Mouse (Mus musculus) gonadal fat pad, adult 2 months (tissue): ENCODE measurements around the gene Mta2. TPM values are rescaled to one million over a fixed set of nuclear protein-coding genes. Genes with fewer than 3 reads are reported as not detected.
A peak's percentile ranks its signal among the peaks of the same experiment; 100 is the strongest.
"Not testable (repeated sequence)": the region's sequence is repeated elsewhere in the genome, so short reads cannot be mapped to it uniquely, and the experiment has no call there.

Experiments used
- DNase-seq: peaks from one replicate; pipeline ENCODE4 v3.0.0-alpha.2; 2012; ENCODE audit warnings: low read depth
- polyA plus RNA-seq: library from polyadenylated mRNA; depleted of rRNA; stranded (reverse); fragments of >200 nt; gene quantifications from 2 replicates; pipeline ENCODE4 v1.2.3, GENCODE M21; 2012

The Mta2 gene
- polyA plus RNA-seq, 1 experiment: 21.9 TPM

GRCm38 (mm10) chr19:8967373-8967743, 25.7 kb downstream of the Mta2 start:
- DNase-seq: no peak

GRCm38 (mm10) chr19:8967893-8968292, 26.2 kb downstream of the Mta2 start:
- DNase-seq: no peak

GRCm38 (mm10) chr19:8972491-8972890, 30.8 kb downstream of the Mta2 start:
- not testable (repeated sequence) for DNase-seq

DNA sequence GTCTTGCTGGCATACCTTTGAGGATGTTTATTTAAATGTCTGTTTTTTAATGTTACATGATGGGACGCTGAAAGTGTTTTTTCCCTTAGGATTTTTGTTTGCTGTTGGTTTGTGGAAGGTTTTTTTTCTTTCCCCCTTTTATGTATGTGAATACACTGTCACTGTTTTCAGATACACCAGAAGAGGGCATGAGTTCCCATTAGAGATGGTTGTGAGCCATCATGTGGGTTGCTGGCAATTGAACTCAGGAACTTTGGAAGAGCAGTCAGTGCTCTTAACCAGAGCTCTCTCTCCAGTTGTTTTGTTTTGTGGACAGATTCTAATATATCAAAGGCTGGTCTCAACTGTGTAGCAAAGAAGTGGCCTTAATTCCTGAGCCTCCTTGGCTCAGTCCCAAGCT, 33.0 kb downstream of the Mta2 start:
- no peak for DNase-seq

- no peak for DNase-seq
Measured at GRCm38 (mm10) chr19:8975491-8975890, 33.8 kb downstream of the Mta2 start.

GRCm38 (mm10) chr19:8976535-8976934, 34.9 kb downstream of the Mta2 start:
- DNase-seq: no peak

- DNase-seq: no peak
Measured at GRCm38 (mm10) chr19:8980771-8981170, 39.1 kb downstream of the Mta2 start.

GRCm38 (mm10) chr19:8981450-8982168, 39.9 kb downstream of the Mta2 start:
- DNase-seq: no peak

DNA sequence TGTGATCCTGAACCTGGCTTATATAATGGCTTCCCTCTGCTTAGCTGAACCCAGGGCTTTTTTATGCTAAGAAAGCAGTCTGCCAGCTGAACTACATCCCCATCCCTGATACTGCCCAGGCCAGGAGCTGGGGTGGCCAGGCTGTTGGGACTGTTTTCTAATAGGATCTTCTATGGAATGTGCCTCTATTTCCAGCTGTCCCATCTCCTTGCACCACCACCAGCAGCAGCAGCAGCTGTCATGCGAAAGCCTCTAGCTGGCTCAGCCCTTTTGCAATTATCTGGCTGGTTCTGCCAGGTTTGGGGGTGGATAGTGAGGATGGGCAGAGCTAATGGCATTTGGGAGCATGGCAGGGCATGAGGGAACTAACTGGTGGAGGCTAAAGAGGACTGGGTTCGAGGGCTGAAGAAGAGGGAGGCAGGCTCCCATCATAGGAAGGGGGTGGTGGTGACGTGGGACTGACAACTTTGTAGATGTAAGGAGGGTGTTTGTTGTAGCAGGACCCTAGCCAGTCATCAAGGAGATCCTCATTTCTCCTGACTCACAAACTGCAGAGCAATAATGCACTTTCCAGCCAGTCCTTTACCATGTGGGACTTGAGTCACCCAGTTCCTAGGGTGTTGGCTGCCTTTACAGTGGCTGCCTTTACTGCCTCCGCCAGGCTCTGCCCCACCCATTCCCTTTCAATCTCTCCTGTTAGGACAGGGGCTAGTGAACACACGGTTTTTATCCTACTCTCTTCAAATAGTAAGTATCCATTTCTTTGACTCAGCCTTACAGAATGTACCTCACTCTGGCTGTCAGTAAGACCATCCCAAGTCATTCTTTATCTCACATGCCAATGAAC, 40.9 kb downstream of the Mta2 start:
- no peak for DNase-seq

DNA sequence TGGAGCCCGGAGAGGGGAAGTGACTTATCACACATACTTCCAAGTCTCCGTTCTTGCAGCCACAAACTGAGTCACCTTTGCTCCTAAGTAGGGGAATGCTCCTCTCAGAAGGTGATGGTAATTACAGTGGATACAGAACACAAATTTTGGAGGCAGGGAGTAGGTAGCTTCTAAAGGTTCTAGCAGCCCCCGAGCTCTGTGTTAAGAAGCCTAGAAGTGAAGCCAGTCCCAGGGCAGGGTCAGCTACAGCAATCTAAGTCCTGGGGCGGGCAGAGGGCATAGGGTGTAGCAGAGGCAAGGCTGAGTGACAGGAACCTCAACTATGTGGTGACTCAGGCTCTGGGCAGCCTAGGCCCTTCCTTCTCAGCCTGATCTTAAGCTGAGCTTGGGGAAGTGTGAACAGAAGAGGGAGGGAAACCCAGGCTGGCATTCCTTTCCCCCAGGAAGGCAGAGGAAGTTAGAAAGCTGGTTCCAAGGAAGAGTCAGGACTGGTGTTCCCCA, 41.5 kb downstream of the Mta2 start:
- no peak for DNase-seq

DNA sequence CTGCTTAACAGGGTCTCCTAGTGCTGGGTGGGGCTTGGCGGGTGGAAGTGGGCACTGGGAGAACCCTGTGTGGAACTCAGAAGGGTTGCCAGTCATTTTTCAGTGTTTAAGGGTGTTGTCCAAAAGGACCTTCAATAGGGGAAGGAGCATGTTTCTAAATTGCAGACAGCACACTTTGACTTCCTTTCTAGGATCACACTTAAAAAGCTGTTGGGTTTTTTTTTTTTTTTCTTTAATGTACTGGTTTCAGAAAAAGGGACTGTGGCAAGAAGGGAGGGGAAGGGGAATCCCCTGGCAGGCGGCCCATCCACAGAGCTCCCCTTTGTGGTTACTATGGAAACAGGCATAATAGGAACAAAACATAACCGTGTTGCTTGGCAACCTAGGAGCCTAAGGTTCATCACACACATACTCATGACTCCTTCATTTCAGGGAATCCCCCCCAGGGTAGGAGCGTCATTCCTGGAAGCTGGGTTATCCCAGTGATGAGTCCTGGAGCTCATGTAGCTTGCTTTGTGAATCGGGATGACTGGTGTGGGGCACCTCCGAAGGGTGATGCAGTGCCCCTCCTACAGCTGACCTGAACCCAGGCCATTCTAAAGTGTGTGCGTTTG, 42.7 kb downstream of the Mta2 start:
- no peak for DNase-seq

DNA sequence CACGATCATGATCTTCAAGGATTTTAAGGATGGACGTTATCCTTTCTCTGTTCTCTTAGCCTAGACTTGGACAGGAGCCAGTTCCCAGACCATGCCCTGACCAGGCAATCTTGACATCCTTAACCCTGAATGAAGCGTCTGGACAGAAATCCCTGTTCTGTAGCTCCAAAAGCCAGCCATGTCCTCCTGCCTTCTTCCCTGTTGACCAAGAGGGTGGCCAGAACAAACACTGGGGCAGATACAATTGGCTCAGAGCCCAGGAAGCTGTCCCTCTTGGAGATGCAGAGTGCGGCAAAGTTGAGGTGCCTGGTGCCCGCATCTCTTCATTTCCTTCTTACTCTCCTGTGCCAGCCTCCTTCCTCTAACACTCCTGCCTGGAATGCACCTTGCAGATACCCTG, 44.2 kb downstream of the Mta2 start:
- DNase-seq: no peak

DNA sequence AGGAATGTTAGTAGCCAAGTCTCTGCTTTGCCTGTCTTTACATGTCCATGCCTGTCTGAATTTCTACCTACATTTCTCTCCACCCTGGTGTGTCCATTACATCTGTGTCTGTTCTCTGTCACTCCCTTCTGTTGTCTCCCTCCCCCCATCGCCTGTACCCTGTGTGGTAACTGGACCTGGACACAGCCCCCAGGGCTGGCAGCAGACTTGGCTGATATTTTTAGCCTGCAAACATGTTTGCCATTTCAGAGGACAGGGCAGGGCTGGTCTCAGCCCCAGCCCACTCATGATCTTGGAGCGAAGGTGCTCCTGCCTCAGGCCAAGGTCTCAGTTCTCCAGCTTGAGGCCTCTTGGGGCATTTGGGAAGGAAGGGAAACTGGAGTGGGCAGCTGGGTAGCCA, 46.1 kb downstream of the Mta2 start:
- DNase-seq: no peak

GRCm38 (mm10) chr19:8988346-8989065, 46.8 kb downstream of the Mta2 start:
- DNase-seq: no peak

- DNase-seq: no peak
Measured at GRCm38 (mm10) chr19:8989066-8989566, 47.4 kb downstream of the Mta2 start, which contains the start of gene Ahnak. Gene Ahnak, plus strand, starts transcription at chr19:8989284.

DNA sequence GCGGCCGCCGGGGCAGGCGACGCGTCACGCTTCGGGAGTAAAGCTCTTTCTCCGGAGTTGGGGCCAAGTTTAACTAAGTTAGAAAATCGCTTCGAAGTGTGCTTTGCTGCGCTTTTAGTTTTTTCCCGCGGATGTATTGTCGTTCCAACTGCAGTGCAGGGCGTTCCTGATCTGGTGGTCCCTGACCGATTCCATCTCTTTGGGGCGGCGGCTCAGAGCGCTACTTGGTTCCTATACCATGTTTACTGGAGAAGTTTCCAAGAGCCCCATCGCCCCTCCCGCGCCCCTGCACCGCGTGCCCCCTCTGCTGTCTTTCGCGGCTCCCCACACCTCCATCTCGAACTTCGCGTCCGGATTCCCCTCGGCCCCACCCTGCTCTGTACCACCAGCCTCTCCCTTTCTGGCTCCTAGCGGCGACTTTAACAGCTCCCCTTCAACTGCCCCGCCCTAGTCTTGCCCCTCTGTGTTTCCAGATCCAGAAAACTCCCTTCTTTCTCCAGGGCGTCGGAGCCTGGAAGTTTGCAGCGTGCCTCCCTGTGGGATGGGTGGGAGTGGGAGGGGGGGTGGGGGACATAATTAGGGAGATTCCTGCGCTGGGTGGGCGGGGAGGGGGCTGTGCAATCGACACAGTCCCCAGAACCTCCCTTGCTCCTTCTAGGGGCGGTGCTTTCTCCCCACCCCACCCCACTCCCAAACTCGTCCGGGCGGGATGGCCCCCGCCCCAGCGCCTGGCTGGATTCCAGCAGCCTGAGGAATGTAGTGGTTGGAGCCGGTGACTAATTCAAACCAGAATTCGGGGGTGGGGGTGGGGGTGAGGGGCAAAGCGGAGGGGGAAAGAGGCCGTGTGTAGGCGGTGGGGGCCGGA, 48.1 kb downstream of the Mta2 start:
- DNase-seq: no peak

DNA sequence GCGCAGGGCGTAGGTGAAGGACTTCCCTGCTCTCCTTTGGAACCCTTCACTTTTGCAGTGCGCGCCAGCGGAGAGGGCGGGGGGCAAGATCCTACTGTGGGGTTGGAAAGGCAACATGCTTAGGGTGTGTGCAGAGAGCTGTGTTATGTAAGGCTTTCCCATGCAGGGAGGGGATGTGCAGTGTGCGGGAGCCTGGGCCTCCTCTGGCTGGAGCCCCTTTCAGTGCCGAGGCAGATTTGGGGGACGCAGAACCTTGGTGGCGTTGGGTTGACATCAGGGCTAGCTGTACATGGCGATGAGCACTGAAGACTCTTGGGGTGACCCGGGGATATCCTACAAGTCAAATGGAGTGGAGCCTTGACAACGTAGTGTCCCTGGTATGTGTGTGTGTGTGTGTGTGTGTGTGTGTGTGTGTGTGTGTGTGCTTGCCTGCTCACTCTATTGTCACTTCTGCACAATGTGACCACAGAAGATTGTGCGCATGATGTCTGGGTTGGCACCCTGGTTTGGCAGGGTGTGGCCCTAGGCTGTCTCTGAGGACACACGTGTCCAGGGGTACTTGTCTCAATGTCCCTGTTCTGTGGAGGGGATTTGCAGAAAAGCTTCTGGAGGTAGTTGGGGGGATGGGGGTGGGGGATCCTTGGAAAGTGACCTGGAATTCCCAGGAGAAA, 48.9 kb downstream of the Mta2 start:
- no peak for DNase-seq

GRCm38 (mm10) chr19:8991245-8991870, 49.7 kb downstream of the Mta2 start:
- DNase-seq: no peak

DNA sequence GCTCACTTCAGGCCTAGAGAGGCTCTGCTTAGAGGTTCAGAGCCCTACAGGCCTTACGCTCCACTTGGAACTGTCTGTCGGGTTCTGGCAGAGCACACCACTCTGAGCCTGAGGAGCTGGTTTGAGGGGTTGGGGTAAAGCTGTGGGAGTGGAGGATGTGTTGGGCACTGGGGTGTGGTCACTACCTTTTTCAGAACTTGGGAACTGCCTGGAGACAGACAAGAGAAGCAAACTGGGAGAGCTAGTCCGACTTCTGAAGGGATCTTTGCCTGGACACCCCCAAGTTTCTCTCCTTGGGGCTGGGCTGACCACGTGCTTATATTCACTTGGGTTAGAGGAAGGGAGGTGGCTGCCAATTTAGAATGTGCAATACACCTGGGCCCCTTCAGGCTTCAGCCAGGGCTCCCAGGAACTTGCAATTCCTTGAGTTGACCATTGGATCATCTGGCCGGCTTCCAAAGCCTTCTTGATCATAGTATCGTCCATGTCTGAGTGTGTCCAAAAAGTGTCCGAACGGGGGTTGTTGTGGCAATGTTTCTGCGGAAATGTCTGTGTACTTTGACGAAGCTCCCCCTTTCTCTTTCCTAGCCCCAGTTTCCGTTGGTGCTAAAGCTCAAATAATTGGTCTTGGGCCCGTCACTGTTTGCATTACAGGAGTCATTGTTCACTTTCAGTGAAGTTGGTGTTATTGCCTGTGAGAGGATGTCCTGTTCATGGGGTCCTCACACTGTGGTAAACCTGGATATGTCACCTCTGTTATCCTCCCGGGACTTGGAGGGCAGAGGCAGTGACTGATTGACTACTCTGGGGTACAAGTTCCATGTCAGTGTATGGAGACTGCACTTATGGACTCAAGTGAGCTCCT, 50.4 kb downstream of the Mta2 start:
- DNase-seq: peak; percentile 97
